Mouse (Mus musculus) c-Kit-positive CD71-negative TER-119-negative erythroid progenitor cells, embryonic 14.5 days (primary cell): ENCODE results near the gene Sp1.

Source experiments
- DNase-seq: peaks from one replicate; pipeline ENCODE4 v3.0.0-alpha.2; 2013; ENCODE audit warnings: low read depth

Gene Sp1

DNA sequence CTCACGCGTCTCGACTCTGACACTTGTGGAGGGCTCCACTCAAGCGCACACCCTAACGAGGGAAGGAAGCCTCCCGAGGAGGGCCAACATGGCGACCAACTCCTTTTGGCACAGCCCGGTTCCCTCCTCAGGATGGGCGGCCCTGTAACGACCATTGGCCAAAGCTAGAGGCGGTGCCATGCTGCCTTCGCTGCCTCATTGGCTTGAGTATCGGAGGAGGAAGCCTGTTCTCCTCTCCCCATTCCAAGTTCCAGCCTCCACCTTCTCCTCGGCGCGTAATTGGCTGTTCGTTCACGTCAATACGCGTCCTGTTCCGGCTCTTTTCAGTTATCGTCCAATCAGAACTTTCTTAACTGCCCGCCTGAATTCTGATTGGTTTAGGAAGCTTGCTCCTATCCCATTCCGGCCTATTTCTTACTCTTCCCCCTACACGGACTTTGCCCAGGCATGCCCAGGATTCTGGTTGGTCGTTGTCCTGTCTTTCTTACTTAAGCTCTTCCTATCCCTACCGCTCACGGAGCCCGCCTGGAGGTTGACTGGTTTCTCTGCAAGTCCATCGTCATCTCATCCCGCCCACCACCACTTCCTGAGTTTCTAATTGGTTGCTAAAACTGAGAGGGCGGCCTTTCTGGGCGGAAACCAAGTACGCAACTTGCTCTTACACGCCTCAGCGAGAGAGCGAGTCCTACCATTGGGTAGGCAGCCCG is at the start of gene Sp1:
Gene Sp1, plus strand, starts transcription at position 655 of the 707 bp plus-strand sequence.
- DNase-seq: peak; percentile 99

- no peak for DNase-seq
These were observed 49.2 kb upstream of the Sp1 start for GRCm38 (mm10) chr15:102356501-102357325.

DNA sequence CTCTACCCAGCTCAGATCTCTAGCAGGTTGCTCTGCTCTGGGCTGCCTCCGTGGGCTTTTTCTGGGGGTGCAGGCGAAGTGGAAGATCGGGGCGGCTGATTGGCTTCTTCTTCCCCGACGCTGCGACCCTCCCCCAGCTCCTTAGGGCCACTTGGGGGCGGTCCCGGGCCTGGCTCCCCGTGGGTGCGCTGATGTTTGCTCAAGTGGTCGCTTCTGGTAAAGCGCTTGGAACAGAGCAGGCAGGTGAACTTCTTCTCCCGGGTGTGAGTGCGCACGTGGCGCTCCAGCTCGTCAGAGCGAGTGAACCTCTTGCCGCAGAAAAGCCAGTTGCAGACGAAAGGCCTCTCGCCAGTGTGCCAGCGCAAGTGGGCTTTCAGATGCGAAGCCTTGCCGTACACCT is 47.8 kb upstream of the Sp1 start:
- DNase-seq: no peak

DNA sequence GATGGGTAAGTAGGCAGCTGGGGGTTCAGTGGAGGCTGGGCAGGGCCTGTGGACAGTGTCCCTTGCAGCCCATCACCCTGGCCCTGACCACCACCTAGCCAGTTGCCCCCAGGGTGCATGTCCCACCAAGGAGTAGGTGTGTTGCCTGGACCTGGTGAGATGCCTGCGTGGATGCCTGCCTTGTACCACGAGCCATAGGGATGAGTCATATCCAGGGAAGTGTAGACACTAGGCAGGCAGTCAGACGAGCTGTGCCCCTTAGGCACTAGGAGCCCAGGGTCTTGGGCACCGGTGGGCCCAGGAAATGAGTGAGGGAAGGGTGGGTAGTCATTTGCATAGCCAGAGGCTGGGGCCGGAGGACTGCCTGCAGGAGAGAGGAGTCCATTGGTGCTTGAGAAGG is 47.1 kb upstream of the Sp1 start:
- DNase-seq: no peak

- DNase-seq: no peak
These were observed 43.3 kb upstream of the Sp1 start for GRCm38 (mm10) chr15:102362648-102363047.

DNA sequence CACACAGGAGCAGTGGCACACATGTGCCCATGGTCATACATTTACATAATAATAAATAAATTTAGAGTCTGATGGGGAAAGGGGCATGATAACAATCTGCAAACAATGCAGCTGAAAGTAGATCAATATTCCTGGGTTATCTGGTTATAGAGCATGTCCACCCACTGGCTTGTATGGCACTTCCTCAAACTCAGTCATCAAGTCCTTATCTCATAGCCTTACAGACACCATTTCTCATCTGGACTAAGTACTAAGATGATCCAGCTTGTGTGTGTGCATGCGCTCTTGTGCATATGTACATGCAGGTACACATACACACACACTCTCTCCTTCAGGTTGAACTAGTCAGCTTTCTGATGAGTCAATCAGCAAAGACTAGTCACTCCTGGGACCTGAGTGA is 41.3 kb upstream of the Sp1 start:
- no peak for DNase-seq

DNA sequence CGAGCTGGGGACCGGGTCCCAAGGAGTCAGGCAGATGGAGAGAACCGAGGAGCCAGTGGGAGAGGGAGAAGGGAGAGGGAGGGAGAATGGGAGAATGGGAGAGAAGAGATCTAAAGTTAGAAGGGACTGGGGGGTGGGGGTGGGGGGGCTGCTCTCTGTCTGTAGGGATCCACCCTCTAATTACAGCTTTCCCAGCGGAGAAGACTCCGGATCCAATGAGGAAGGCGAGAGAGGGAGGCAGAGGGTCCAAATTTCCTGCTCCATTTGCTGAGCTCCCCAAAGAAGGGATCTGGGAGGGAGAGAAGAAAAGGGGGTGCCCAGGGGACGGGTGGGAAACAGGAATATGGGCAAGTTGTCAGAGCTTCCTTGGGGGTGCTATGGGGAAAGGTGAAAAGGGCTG is 39.7 kb upstream of the Sp1 start:
- no peak for DNase-seq

DNA sequence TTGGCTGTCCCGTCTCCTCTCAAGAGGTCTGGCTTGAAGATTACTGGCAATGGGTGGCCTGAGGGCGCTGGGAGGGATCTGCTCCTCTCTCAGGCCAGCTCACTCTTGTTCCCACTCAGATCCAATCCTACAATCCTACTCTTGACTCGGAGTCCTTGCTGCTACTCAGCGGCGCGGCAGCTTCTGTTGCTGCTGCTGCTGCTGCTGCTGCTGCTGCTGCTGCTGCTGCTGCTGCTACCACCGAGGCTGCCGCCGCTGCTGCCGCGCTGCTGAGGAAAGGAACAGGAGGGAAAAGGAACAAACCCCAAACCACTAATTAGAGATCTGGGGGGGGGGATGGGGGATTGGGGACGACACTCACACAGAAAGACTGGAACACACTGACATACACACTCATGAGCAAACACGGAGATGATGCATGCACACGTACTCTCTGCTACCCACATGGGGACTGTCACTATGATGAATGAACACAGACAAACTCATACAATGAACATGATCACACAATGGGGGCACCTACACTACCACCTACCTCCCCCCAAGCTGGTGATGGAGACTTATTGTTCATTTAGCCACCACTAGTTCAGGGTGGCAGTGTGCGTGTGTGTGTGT is 39.1 kb upstream of the Sp1 start, which contains the start of gene Sp7:
Gene Sp7, minus strand, starts transcription at position 450 of the 612 bp plus-strand sequence.
- DNase-seq: no peak

- DNase-seq: no peak
These were observed 36.0 kb upstream of the Sp1 start for GRCm38 (mm10) chr15:102369972-102370371.

GRCm38 (mm10) chr15:102370727-102371126 is 35.2 kb upstream of the Sp1 start:
- DNase-seq: no peak

- DNase-seq: no peak
These were observed 29.3 kb upstream of the Sp1 start for GRCm38 (mm10) chr15:102376453-102377162.

DNA sequence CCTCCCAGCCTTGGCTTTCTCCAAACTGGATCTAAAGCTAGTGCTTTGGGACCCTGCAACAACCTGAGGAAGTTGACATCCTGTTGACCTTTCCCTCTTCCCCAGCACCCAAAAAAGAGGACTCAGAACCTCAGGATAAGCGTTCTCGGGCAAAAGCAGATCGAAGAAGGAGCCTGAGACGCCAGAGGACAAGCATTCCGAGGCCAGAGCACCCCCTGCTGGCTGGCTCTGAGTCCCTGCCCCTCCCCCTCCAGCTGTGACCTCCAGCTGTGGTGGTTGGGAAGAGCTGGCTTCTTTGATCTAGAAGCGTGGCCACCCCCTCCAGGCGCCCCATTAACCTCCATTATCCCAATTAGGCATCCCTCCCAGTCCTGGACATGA is 28.8 kb upstream of the Sp1 start:
- DNase-seq: no peak

DNA sequence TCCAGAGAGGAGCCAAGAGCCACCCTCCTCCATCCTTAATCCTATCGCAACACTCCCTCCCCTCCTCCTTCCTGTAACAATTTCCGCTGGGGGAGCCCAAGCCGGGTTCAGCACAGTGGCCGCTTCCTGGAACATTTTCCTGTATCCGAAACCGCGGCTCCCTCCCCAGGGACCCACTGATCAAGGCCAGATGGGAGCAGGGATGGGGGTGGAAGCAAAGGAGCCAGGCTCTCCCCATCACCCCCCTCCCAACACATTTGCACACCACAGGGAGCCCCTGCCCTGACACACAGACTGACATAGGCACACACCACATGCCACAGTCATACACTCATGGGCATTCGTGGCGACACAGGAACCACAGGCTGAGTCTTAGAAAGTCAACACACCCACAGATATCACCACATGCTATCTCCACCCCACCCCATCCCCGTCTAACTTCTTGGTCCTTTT is 28.1 kb upstream of the Sp1 start:
- no peak for DNase-seq

- DNase-seq: peak; percentile 60
These were observed 24.4 kb upstream of the Sp1 start for GRCm38 (mm10) chr15:102381575-102381974.

DNA sequence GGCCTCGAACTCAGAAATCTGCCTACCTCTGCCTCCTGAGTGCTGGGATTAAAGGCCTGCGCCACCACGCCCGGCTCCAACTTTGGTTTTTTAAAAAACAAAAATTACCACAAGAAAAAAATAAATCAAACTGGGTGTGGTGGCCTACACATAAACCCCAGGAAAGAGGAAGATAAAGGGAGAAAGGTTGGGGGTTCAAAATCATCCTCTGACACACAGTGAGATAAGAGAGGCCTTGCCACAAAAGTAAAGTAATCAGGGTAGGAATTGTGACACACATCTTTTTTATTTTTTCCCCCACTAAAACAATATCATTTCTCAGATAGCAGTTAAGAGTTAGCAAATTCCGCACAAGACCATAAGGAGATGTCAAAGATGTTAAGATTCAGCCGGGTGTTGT is 22.3 kb upstream of the Sp1 start:
- DNase-seq: no peak

GRCm38 (mm10) chr15:102386640-102387039 is 19.3 kb upstream of the Sp1 start:
- DNase-seq: no peak

DNA sequence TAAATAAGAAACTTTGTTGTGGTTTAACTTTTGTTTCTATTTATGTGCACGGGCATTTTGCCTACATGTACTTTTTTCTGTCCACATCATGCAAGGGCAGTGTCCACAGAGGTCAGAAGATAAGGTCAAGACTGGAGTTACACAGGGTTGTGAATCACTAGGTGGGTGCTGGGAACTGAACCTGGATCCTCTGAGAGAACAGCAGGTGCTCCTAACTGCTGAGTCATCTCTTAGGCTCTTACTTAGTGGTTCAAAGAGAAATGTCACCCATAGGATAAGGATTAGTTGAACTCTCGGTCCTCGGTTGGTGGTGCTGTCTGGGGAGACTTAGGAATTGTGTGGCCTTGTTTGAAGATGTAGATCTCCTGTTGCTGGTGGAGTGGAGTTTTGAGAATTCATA is 17.0 kb upstream of the Sp1 start:
- no peak for DNase-seq

DNA sequence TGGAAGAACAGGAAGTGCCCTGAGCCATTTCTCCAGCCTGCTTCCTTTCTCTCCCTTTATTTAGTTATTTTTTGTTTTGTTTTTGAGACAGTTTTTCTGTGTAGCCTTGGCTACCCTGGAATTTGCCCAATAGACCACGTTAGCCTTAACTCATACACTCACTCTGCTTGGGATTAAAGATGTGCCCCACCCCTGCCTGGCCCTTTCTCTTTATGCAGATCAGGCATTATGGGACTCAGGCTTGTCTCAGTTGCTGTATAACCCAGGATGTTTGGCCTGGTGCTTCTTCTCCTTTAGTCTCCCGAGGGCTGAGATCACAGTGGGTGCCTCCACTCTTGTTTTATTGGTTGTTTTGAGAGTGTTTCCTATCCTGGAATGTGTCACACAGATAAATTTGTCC is 13.4 kb upstream of the Sp1 start:
- no peak for DNase-seq

DNA sequence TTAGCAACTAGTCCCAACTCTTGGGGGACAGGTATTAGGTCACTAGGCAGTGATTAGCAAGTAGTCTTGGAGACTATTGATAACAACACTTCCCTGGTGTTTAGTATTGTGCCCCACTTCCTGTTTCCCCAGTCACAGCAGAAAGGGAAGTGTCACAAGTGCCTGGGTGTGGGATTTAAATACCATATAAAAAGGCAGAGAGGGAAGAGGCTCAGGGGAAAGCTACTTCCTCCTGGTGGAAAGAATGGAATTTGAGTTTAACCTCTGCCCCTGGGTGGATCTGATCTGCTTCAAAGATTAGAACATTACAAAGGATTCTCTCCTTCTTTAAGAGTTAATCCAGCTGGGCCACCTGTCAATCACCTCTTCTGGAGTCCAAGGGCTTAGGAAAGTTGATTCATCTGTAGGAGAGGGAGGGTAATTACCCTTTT is 12.3 kb upstream of the Sp1 start:
- DNase-seq: no peak

DNA sequence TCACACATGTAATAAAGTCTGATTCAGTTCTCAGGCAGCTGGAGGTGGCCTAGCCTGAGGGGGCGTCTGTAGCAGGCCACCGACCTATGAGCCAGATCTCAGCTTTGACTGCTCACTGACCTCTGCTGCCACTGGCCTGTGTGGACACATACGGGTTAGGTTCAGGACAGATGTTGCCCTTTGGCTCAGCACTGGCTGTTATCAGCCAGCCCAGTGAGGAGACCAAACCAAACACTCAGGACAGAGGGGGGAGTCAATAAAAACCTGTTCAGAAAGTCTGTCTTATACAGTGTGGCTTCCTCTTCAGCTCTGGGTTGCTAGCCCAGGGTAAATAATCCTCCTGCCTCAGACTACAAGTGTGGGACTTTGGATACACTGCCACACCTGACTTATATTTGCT is 10.9 kb upstream of the Sp1 start:
- no peak for DNase-seq

GRCm38 (mm10) chr15:102398629-102399028 is 7.3 kb upstream of the Sp1 start:
- DNase-seq: no peak
